Mouse (Mus musculus) heart, embryonic 11.5 days (tissue): ENCODE measurements at regions not wholly inside any gene's neighbourhood (a gene's known extent, or its start where the extent isn't known, plus 50 kb on each side); places are given as distances from the start of the nearest gene placed in this dataset.

Experiments used
- ATAC-seq: fragments of 200-750 bp; cut with Nextera tagmentation; replicated peaks from 2 replicates; pipeline ENCODE4 v1.8.0; 2017; ENCODE audit warnings: moderate library complexity; ENCODE audit not compliant: insufficient number of reproducible peaks, low FRiP score, low TSS enrichment
- H3K27ac ChIP-seq: fragments of 300-500 bp; sonication (generic); 2 replicates; pipeline ENCODE4 v1.5.1; 2014; ENCODE audit warnings: mild to moderate bottlenecking, low read depth, low read length
- H3K27me3 ChIP-seq: fragments of 300-500 bp; sonication (generic); 2 replicates; pipeline ENCODE4 v1.6.1; 2014; ENCODE audit warnings: mild to moderate bottlenecking, low read length, mixed read lengths; ENCODE audit not compliant: control insufficient read depth, insufficient read depth
- H3K36me3 ChIP-seq: fragments of 300-500 bp; sonication (generic); 2 replicates; pipeline ENCODE4 v1.6.1; 2014; ENCODE audit warnings: mild to moderate bottlenecking, low read length, moderate library complexity, mixed read lengths; ENCODE audit not compliant: control insufficient read depth, insufficient read depth
- H3K4me1 ChIP-seq: fragments of 300-500 bp; sonication (generic); 2 replicates; pipeline ENCODE4 v1.6.1; 2014; ENCODE audit warnings: low read length; ENCODE audit not compliant: control insufficient read depth, insufficient read depth
- H3K4me2 ChIP-seq: fragments of 300-500 bp; sonication (generic); 2 replicates; pipeline ENCODE4 v1.6.1; 2014; ENCODE audit warnings: mild to moderate bottlenecking, moderate library complexity
- H3K4me3 ChIP-seq: fragments of 300-500 bp; sonication (generic); 2 replicates; pipeline ENCODE4 v1.5.1; 2014; ENCODE audit warnings: low read depth, low read length
- H3K9ac ChIP-seq: fragments of 300-500 bp; sonication (generic); 2 replicates; pipeline ENCODE4 v1.6.1; 2014; ENCODE audit warnings: mild to moderate bottlenecking, low read depth, low read length, moderate library complexity
- H3K9me3 ChIP-seq: fragments of 300-500 bp; sonication (generic); replicated peaks from 2 replicates; pipeline ENCODE4 v1.6.1; 2016; ENCODE audit warnings: low read length; ENCODE audit not compliant: control insufficient read depth
- WGBS: fragments of 180-500 bp; shearing (Covaris S2); extraction: QIAGEN DNeasy Blood & Tissue Kit; methylation state at CpG from one replicate; pipeline ENCODE4 v1.1.7; 2014; ENCODE audit not compliant: insufficient replicate concordance; 5-methylcytosine and 5-hydroxymethylcytosine counted together

- H3K36me3 ChIP-seq: no peaks in the 10 kb centered on the region
- H3K9ac ChIP-seq: no peak overlapping the region
- no peaks in the 10 kb centered on the region for H3K9me3 ChIP-seq
- no peak overlapping the region for H3K4me3 ChIP-seq
- H3K27ac ChIP-seq: no peak overlapping the region
- no peak overlapping the region for H3K4me2 ChIP-seq
- no peaks in the 10 kb centered on the region for H3K27me3 ChIP-seq
- WGBS: 54% methylated on average over 11 of the region's 11 CpGs
- no peak for ATAC-seq
- H3K4me1 ChIP-seq: peaks cover 10% of the 10 kb centered on the region; the same call in 1 of the 2 replicates
Observed at GRCm38 (mm10) chr9:23030138-23030537, 192.7 kb upstream of the Bmper start.

- peaks cover 14% of the 10 kb centered on the region; the same call in 1 of the 2 replicates for H3K4me1 ChIP-seq
- no peaks in the 10 kb centered on the region for H3K9me3 ChIP-seq
- H3K27ac ChIP-seq: no peak overlapping the region
- H3K27me3 ChIP-seq: no peaks in the 10 kb centered on the region
- H3K36me3 ChIP-seq: no peaks in the 10 kb centered on the region
- H3K4me2 ChIP-seq: no peak overlapping the region
- no peak overlapping the region for H3K4me3 ChIP-seq
- no peak for ATAC-seq
- H3K9ac ChIP-seq: no peak overlapping the region
- WGBS: 17% methylated on average over 2 of the region's 2 CpGs
Observed at GRCm38 (mm10) chr9:23030546-23030945, 192.3 kb upstream of the Bmper start.

DNA sequence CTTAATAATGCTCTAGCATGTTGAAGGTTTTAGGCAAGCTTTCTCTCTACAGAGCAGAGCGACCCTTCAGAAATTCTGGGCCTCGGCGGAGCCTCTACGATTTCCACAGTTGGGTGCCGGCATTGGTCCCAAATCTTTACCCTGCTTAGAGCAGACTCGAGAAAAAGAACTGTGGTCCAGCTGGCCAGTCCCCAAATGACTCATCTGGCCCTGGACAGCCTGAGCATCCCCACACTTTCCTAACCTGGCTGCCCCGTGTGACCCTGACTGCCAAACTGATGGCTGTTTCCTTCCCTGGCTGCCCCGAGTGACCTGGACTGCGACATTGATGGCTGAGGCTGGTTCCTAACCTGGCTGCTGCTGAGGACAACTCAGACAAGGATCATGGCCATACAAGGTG is 191.0 kb upstream of the Bmper start:
- H3K27me3 ChIP-seq: no peaks in the 10 kb centered on the region
- H3K27ac ChIP-seq: no peak overlapping the region
- H3K4me1 ChIP-seq: peaks cover 23% of the 10 kb centered on the region; the same call in 1 of the 2 replicates
- H3K4me2 ChIP-seq: no peak overlapping the region
- H3K9ac ChIP-seq: no peak overlapping the region
- H3K9me3 ChIP-seq: no peaks in the 10 kb centered on the region
- ATAC-seq: no peak
- 79% methylated on average over 9 of the region's 9 CpGs for WGBS
- no peaks in the 10 kb centered on the region for H3K36me3 ChIP-seq
- no peak overlapping the region for H3K4me3 ChIP-seq

GRCm38 (mm10) chr9:23035306-23035705 is 187.6 kb upstream of the Bmper start:
- peak overlapping the region; percentile 60; the same call in 1 of the 2 replicates for H3K9ac ChIP-seq
- no peak overlapping the region for H3K4me3 ChIP-seq
- ATAC-seq: no peak
- 33% methylated on average over 6 of the region's 6 CpGs for WGBS
- no peak overlapping the region for H3K27ac ChIP-seq
- H3K4me2 ChIP-seq: peak overlapping the region; percentile 69
- no peaks in the 10 kb centered on the region for H3K36me3 ChIP-seq
- H3K27me3 ChIP-seq: no peaks in the 10 kb centered on the region
- no peaks in the 10 kb centered on the region for H3K9me3 ChIP-seq
- H3K4me1 ChIP-seq: peaks cover 16% of the 10 kb centered on the region; the same call in 1 of the 2 replicates

DNA sequence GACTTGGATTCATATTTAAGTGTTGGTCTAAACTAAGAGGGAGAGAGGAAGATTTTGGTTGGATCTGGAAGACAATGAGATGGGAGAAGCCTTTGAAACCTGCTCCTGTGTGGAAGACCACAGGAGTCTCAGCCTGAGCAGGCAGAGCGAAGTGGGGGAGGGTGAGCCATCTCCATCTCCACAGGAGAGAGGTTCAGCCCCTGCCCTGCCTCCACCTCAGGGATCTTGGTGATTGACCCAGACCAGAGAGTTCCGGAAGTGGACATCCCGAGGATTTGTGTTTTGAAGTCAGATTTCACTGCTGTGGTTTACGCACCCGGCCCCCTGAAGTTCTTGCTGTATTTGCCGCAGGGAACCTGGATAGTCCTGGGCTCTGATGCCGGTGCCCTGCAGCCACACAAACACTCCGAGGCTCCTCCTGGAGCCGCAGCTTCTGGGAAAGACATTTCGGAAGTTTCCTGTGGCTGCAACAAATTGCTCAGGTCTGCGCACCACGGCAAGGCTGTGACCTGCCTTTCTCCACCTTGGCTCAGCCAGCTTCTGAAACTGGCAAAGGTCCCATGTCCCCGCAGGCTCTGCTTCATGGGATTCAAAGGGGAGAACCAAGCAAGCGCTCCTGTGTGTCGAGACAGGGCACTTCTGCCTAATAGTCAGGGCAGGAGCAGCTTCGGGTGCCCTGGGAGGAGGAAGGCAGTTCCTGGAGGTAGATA is 186.8 kb upstream of the Bmper start:
- no peaks in the 10 kb centered on the region for H3K9me3 ChIP-seq
- H3K4me1 ChIP-seq: peaks cover 18% of the 10 kb centered on the region; the same call in 1 of the 2 replicates
- H3K27ac ChIP-seq: no peak overlapping the region
- H3K36me3 ChIP-seq: no peaks in the 10 kb centered on the region
- ATAC-seq: no peak
- H3K4me2 ChIP-seq: peak overlapping the region; percentile 69
- WGBS: 5% methylated on average over 16 of the region's 16 CpGs
- H3K4me3 ChIP-seq: peak overlapping the region; percentile 34
- H3K9ac ChIP-seq: peak overlapping the region; percentile 60
- no peaks in the 10 kb centered on the region for H3K27me3 ChIP-seq

GRCm38 (mm10) chr9:23037513-23037914 is 185.4 kb upstream of the Bmper start:
- ATAC-seq: no peak
- no peak overlapping the region for H3K4me3 ChIP-seq
- no peaks in the 10 kb centered on the region for H3K36me3 ChIP-seq
- WGBS: 79% methylated on average over 9 of the region's 9 CpGs
- H3K9ac ChIP-seq: no peak overlapping the region
- no peaks in the 10 kb centered on the region for H3K27me3 ChIP-seq
- H3K4me1 ChIP-seq: peaks cover 24% of the 10 kb centered on the region; the same call in 1 of the 2 replicates
- H3K9me3 ChIP-seq: no peaks in the 10 kb centered on the region
- H3K27ac ChIP-seq: no peak overlapping the region
- H3K4me2 ChIP-seq: no peak overlapping the region

- no peaks in the 10 kb centered on the region for H3K36me3 ChIP-seq
- no peak for ATAC-seq
Observed at GRCm38 (mm10) chr9:23039588-23039987, 183.3 kb upstream of the Bmper start.

DNA sequence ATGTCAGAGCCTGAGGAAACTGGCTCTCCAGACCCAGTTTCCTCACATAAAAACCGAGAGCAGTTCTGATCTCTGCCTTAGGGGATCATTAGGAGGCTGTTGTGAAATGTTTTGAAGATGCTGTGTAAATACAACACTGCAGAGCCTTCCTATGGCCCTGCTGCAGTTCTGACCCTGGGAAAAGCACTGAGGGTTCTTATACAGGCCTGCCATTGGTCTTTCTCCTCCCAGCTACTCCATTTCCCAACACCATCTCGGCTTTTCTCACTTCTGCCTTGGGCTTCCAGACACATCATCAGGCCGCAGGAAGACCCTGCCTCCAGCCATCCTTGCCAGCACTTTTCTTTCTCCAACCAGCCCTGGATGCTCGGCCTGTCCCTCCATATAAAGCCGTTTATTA is 181.9 kb upstream of the Bmper start:
- peaks cover 16% of the 10 kb centered on the region; the same call in 1 of the 2 replicates for H3K4me1 ChIP-seq
- no peaks in the 10 kb centered on the region for H3K9me3 ChIP-seq
- H3K4me2 ChIP-seq: no peak overlapping the region
- H3K4me3 ChIP-seq: no peak overlapping the region
- H3K36me3 ChIP-seq: no peaks in the 10 kb centered on the region
- WGBS: 21% methylated on average over 5 of the region's 5 CpGs
- no peak overlapping the region for H3K9ac ChIP-seq
- ATAC-seq: no peak
- H3K27ac ChIP-seq: peak overlapping the region; percentile 42; the same call in 1 of the 2 replicates
- H3K27me3 ChIP-seq: no peaks in the 10 kb centered on the region

More at GRCm38 (mm10) chr9:23039588-23039987, 183.3 kb upstream of the Bmper start:
- no peaks in the 10 kb centered on the region for H3K9me3 ChIP-seq
- peaks cover 24% of the 10 kb centered on the region; the same call in 1 of the 2 replicates for H3K4me1 ChIP-seq
- H3K4me2 ChIP-seq: no peak overlapping the region
- H3K27me3 ChIP-seq: no peaks in the 10 kb centered on the region
- 79% methylated on average over 6 of the region's 6 CpGs for WGBS
- H3K9ac ChIP-seq: no peak overlapping the region
- H3K4me3 ChIP-seq: no peak overlapping the region
- H3K27ac ChIP-seq: no peak overlapping the region
